Comparison of ENCODE assay signal across 31 mouse cellular contexts in the genomic region with DNA sequence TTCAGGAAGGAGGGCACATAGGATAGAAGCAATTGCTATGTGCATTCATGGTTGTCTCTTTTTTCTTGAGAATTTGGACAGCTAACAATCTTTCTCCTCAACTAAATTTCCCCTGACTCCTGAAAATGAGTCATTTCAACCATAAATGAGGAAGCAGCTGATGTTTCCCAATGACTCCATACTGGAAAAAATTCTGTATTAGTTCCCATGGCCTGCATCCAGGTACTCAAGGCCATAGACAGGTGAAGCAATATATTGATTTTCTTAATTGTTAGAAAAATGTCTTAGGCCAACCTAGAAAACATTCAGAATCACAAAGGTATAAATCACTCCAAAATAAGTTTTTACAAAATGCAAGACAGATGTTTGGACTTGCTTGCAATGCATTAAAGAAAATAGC.
"Had no signal": no experiment of that assay in that cellular context is flagged by ENCODE, and none has a peak within 500 bp of the region (broad histone marks: within the 10 kb centered on the region; RNA-seq: fewer than 3 reads in every experiment).

No protein-coding gene starts in this region.

- H3K9me3 ChIP-seq: limb, embryonic 10.5 days; limb, embryonic 12.5 days; limb, embryonic 13.5 days; limb, embryonic 15.5 days; liver, embryonic 13.5 days; liver, embryonic 15.5 days; lung, embryonic 15.5 days; megakaryocyte, embryonic 14.5 days; midbrain, embryonic 10.5 days; midbrain, embryonic 12.5 days; midbrain, embryonic 13.5 days; midbrain, embryonic 15.5 days; neural tube, embryonic 12.5 days had no signal

- H3K27me3 ChIP-seq: limb, embryonic 12.5 days; limb, embryonic 13.5 days; limb, embryonic 15.5 days; liver, embryonic 13.5 days; liver, embryonic 15.5 days; lung, embryonic 15.5 days; midbrain, embryonic 12.5 days; midbrain, embryonic 13.5 days; midbrain, embryonic 15.5 days; neural tube, embryonic 12.5 days had no signal

- H3K36me3 ChIP-seq: limb, embryonic 10.5 days; limb, embryonic 12.5 days; limb, embryonic 13.5 days; limb, embryonic 15.5 days; liver, embryonic 13.5 days; liver, embryonic 15.5 days; lung, embryonic 15.5 days; midbrain, embryonic 10.5 days; midbrain, embryonic 12.5 days; midbrain, embryonic 13.5 days; midbrain, embryonic 15.5 days; neural tube, embryonic 12.5 days had no signal

- H3K27ac ChIP-seq: limb, embryonic 12.5 days; limb, embryonic 13.5 days; liver, embryonic 13.5 days; liver, embryonic 14.5 days; liver, embryonic 15.5 days; macrophage; midbrain, embryonic 10.5 days; midbrain, embryonic 12.5 days; midbrain, embryonic 13.5 days; midbrain, embryonic 15.5 days; neural tube, embryonic 12.5 days had no signal

- DNase-seq: left cerebral cortex, postnatal 4 days; liver; liver, embryonic 13.5 days; liver, postnatal 0 days; lung, adult 18-20 months; lung, adult 2 months; lung, embryonic 14.5 days; lung, postnatal 10 days; lung, postnatal 14 days; lung, postnatal 36 days; lung, postnatal 4 days; midbrain, embryonic 14.5 days had no signal

- H3K9ac ChIP-seq: limb, embryonic 12.5 days; limb, embryonic 13.5 days; limb, embryonic 15.5 days; liver, embryonic 13.5 days; liver, embryonic 14.5 days; liver, embryonic 15.5 days; liver, postnatal 0 days; lung, embryonic 14.5 days; lung, embryonic 15.5 days; midbrain, embryonic 12.5 days; midbrain, embryonic 13.5 days; midbrain, embryonic 15.5 days; neural tube, embryonic 12.5 days had no signal

- ATAC-seq: liver, postnatal 0 days; lung, postnatal 0 days; midbrain, embryonic 13.5 days; midbrain, embryonic 15.5 days; midbrain, embryonic 16.5 days had no signal

- H3K4me3 ChIP-seq: limb, embryonic 10.5 days; limb, embryonic 12.5 days; limb, embryonic 13.5 days; limb, embryonic 15.5 days; liver, embryonic 13.5 days; liver, embryonic 15.5 days; lung, embryonic 15.5 days; megakaryocyte, embryonic 14.5 days; midbrain, embryonic 10.5 days; midbrain, embryonic 12.5 days; midbrain, embryonic 13.5 days; midbrain, embryonic 15.5 days; myocyte; neural tube, embryonic 12.5 days had no signal

- H3K4me2 ChIP-seq: limb, embryonic 12.5 days; limb, embryonic 13.5 days; limb, embryonic 15.5 days; liver, embryonic 11.5 days; liver, embryonic 13.5 days; liver, embryonic 15.5 days; midbrain, embryonic 11.5 days; midbrain, embryonic 12.5 days; midbrain, embryonic 13.5 days; midbrain, embryonic 15.5 days; neural tube, embryonic 12.5 days had no signal
